Mouse (Mus musculus): ENCODE results near the gene Nek10. TPM values are rescaled to one million over a fixed set of nuclear protein-coding genes. Genes with fewer than 3 reads are reported as not detected.

The Nek10 gene
- total and polyA plus RNA-seq, 3 experiments, result 0.01 to 0.04 TPM; not detected in 1

DNA sequence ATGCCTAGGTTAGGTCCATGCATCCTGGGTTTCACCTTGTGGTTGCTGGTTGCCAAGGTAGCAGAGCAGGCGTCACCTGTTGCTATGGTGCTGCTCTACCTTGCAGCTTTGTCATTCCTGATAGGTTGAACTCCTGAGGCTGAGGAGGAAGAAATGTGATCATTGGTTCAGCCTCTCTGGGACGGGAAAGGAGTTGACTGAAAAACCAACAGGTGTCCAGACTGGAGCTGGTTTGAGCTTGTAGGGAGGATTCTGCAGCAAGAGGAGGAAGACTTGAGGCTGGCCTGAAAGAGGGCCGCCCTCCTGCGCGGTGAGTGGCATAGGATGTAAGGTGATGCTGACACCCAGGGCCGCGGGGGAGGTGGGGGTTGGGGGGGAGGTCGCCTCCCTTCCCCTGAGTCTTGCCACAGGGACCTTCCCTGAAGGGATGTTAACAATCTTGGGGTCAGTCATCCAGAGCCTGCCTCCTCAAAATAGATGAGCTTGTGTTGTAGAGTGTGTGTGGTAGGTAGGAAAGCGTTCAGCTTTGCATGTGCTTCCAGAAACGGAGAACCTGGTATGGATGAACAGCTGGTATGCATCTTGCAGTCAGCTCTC, 804 bp downstream of the Nek10 start:
- no peak for TF ChIP-seq GABPA (IDR thresholded peaks at IDR 0.05; ENCODE audit: insufficient replicate concordance, low read depth, low read length)
- H3K27ac ChIP-seq (ENCODE audit: insufficient read depth, low read depth), result no peak overlapping the region
- no peaks in the 10 kb centered on the region for H3K79me2 ChIP-seq (replicated peaks; ENCODE audit: control insufficient read depth, extremely low read depth, insufficient read depth, poor library complexity, severe bottlenecking)
- no peaks in the 10 kb centered on the region for H3K27me3 ChIP-seq (replicated peaks)
- in situ Hi-C loops (cut with MboI; ENCODE audit: low pct_ligation_motif_present, low pct_unique_long_range_greater_than_20kb, low sequenced_read_pairs), result no loop called here
- no peak overlapping the region for H3K4me3 ChIP-seq (replicated peaks in 1 of 3; ENCODE audit: low read depth in 2 of 3, low read length in 2 of 3, poor library complexity in 1 of 3)
- H3K9me3 ChIP-seq (replicated peaks; ENCODE audit: low read length), result no peaks in the 10 kb centered on the region
- no peak overlapping the region for H3K9ac ChIP-seq (ENCODE audit: insufficient read depth, low read depth)
- H3K36me3 ChIP-seq (replicated peaks in 1 of 2; ENCODE audit: control insufficient read depth in 1 of 2, insufficient read depth in 1 of 2, low read length in 1 of 2), result peaks cover 0 to 4% of the 10 kb centered on the region in 2 experiments
- peaks cover 8 to 14% of the 10 kb centered on the region in 2 experiments for H3K4me1 ChIP-seq (ENCODE audit: control insufficient read depth in 1 of 2, insufficient read depth in 2 of 2)
- no peak overlapping the region for H3K4me2 ChIP-seq (ENCODE audit: insufficient read depth, low read depth, poor library complexity, severe bottlenecking)
- DNase-seq (ENCODE audit: extremely low read depth), result no peak
- dilution Hi-C loops (cut with MboI; ENCODE audit: extremely low pct_ligation_motif_present, extremely low pct_unique_long_range_greater_than_20kb, low sequenced_read_pairs), result no loop called here

GRCm38 (mm10) chr14:14804518-14805212, 1.4 kb downstream of the Nek10 start:
- in situ Hi-C loops (cut with MboI; ENCODE audit: low pct_ligation_motif_present, low pct_unique_long_range_greater_than_20kb, low sequenced_read_pairs), result no loop called here

DNA sequence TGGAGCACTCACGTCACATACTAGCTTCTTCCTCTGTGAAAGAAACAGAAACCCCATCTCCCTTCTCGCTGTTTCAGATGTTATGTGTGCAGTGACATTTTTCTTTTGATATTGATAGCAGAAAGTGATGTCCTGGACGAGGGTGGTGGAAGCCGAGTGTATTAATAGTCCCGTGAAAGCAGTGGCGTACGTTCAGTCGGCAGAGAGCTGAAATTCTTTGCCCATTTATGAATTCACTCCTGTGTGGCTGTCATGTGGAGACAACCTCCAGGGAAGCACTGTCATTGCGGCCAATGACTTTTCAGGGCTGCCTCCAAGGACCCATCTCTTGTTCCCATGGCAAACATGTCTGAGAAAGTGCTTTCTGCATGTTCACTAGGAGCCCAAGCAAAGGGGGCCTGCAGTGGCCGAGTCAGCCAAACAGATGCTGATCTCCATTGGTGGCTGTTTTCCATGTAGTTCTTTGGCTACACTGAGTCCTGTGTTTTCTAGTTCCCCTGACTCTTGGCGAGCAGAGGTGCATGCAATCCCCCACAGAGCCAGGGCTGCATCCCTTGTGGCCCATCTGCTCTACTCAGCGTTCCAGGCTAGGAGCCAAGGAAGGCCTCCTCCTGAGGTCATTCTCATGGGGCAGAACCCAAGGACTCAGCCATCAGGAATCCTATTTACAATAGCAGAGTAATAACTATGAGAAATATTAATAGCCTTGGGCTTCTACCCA, 29.5 kb downstream of the Nek10 start:
- H3K4me2 ChIP-seq (ENCODE audit: insufficient read depth, low read depth, poor library complexity, severe bottlenecking), result no peak overlapping the region
- H3K27ac ChIP-seq (ENCODE audit: insufficient read depth, low read depth), result no peak overlapping the region
- in situ Hi-C loops (cut with MboI; ENCODE audit: low pct_ligation_motif_present, low pct_unique_long_range_greater_than_20kb, low sequenced_read_pairs), result loop anchor here (25.0 kb wide), 1 partner anchor 345 kb away; no protein-coding TSS in a partner anchor
- no peaks in the 10 kb centered on the region for H3K9me3 ChIP-seq (replicated peaks; ENCODE audit: low read length)
- H3K79me2 ChIP-seq (replicated peaks; ENCODE audit: control insufficient read depth, extremely low read depth, insufficient read depth, poor library complexity, severe bottlenecking), result no peaks in the 10 kb centered on the region
- DNase-seq (ENCODE audit: extremely low read depth), result no peak
- no peak overlapping the region for H3K4me3 ChIP-seq (replicated peaks in 1 of 3; ENCODE audit: low read depth in 2 of 3, low read length in 2 of 3, poor library complexity in 1 of 3)
- dilution Hi-C loops (cut with MboI; ENCODE audit: extremely low pct_ligation_motif_present, extremely low pct_unique_long_range_greater_than_20kb, low sequenced_read_pairs), result no loop called here
- TF ChIP-seq CTCF (conservative IDR thresholded peaks at IDR 0.05 in 1 of 2, IDR thresholded peaks at IDR 0.05 in 1 of 2; ENCODE audit: low read depth in 2 of 2, low read length in 2 of 2) (no peak), NELFE (IDR thresholded peaks at IDR 0.05; ENCODE audit: low read depth, low read length) (no peak), ZC3H11A (IDR thresholded peaks at IDR 0.05; ENCODE audit: low read depth, low read length) (no peak), MAX (IDR thresholded peaks at IDR 0.05; ENCODE audit: low read length) (no peak), IRF4 (IDR thresholded peaks at IDR 0.05; ENCODE audit: low read depth, low read length) (no peak), TBP (conservative IDR thresholded peaks at IDR 0.05; ENCODE audit: low read depth, low read length) (no peak), KAT2A (IDR thresholded peaks at IDR 0.05; ENCODE audit: insufficient replicate concordance, low read length) (no peak), MAFK (IDR thresholded peaks at IDR 0.05; ENCODE audit: insufficient replicate concordance, low read length) (no peak), TCF12 (IDR thresholded peaks at IDR 0.05; ENCODE audit: low read depth, low read length) (no peak), ETS1 (conservative IDR thresholded peaks at IDR 0.05; ENCODE audit: low read depth, low read length) (no peak)
- H3K4me1 ChIP-seq (ENCODE audit: control insufficient read depth in 1 of 2, insufficient read depth in 2 of 2), result no peaks in the 10 kb centered on the region
- no peaks in the 10 kb centered on the region for H3K36me3 ChIP-seq (replicated peaks in 1 of 2; ENCODE audit: control insufficient read depth in 1 of 2, insufficient read depth in 1 of 2, low read length in 1 of 2)
- H3K9ac ChIP-seq (ENCODE audit: insufficient read depth, low read depth), result no peak overlapping the region
- H3K27me3 ChIP-seq (replicated peaks), result no peaks in the 10 kb centered on the region

More at GRCm38 (mm10) chr14:14804518-14805212, 1.4 kb downstream of the Nek10 start:
- Histone ChIP-seq H3K27me3 (replicated peaks) (no peaks in the 10 kb centered on the region), H3K9me3 (replicated peaks; ENCODE audit: low read length) (no peaks in the 10 kb centered on the region), H3K36me3 (replicated peaks in 1 of 2; ENCODE audit: control insufficient read depth in 1 of 2, insufficient read depth in 1 of 2, low read length in 1 of 2) (peaks cover 0 to 4% of the 10 kb centered on the region in 2 experiments), H3K79me2 (replicated peaks; ENCODE audit: control insufficient read depth, extremely low read depth, insufficient read depth, poor library complexity, severe bottlenecking) (no peaks in the 10 kb centered on the region), H3K4me3 (replicated peaks in 1 of 3; ENCODE audit: low read depth in 2 of 3, low read length in 2 of 3, poor library complexity in 1 of 3) (no peak overlapping the region), H3K4me2 (ENCODE audit: insufficient read depth, low read depth, poor library complexity, severe bottlenecking) (no peak overlapping the region), H3K4me1 (ENCODE audit: control insufficient read depth in 1 of 2, insufficient read depth in 2 of 2) (peaks cover 8 to 14% of the 10 kb centered on the region in 2 experiments), H3K9ac (ENCODE audit: insufficient read depth, low read depth) (no peak overlapping the region), H3K27ac (ENCODE audit: insufficient read depth, low read depth) (no peak overlapping the region)
- dilution Hi-C loops (cut with MboI; ENCODE audit: extremely low pct_ligation_motif_present, extremely low pct_unique_long_range_greater_than_20kb, low sequenced_read_pairs), result no loop called here
- no peak for DNase-seq (ENCODE audit: extremely low read depth)
- TF ChIP-seq NELFE (IDR thresholded peaks at IDR 0.05; ENCODE audit: low read depth, low read length) (no peak), HCFC1 (IDR thresholded peaks at IDR 0.05; ENCODE audit: low read depth, low read length) (no peak), RCOR1 (conservative IDR thresholded peaks at IDR 0.05; ENCODE audit: low read depth, low read length) (no peak), MEF2A (IDR thresholded peaks at IDR 0.05; ENCODE audit: borderline replicate concordance, low read depth, low read length) (no peak), TCF12 (IDR thresholded peaks at IDR 0.05; ENCODE audit: low read depth, low read length) (no peak), EP300 (IDR thresholded peaks at IDR 0.05; ENCODE audit: low read length) (no peak), RAD21 (IDR thresholded peaks at IDR 0.05; ENCODE audit: low read depth, low read length) (no peak), BHLHE40 (IDR thresholded peaks at IDR 0.05; ENCODE audit: low read depth, low read length) (no peak), MAZ (IDR thresholded peaks at IDR 0.05; ENCODE audit: low read depth, low read length) (no peak), JUN (IDR thresholded peaks at IDR 0.05; ENCODE audit: insufficient read depth, low read depth, low read length) (no peak), CHD1 (IDR thresholded peaks at IDR 0.05; ENCODE audit: low read depth, low read length) (no peak)
